Mouse (Mus musculus): ENCODE results near the gene Prm3. TPM values are rescaled to one million over a fixed set of nuclear protein-coding genes. Genes with fewer than 3 reads are reported as not detected.

The Prm3 gene
- polyA plus RNA-seq, 2 experiments, result not detected

- WGBS, result 19% methylated on average over 9 of the region's 9 CpGs
- Histone ChIP-seq H3K27ac (replicated peaks; ENCODE audit: low read depth, low read length) (peak overlapping the region; percentile 72), H3K36me3 (ENCODE audit: control insufficient read depth, insufficient read depth, low read length) (peaks cover 12% of the 10 kb centered on the region), H3K9ac (ENCODE audit: low read depth, low read length, severe bottlenecking) (no peak overlapping the region), H3K4me2 (replicated peaks; ENCODE audit: low read depth, low read length, severe bottlenecking) (peak overlapping the region; percentile 89), H3K4me3 (replicated peaks; ENCODE audit: low read length) (peak overlapping the region; percentile 84), H3K9me3 (ENCODE audit: control insufficient read depth, low read length) (no peaks in the 10 kb centered on the region), H3K27me3 (ENCODE audit: control insufficient read depth, insufficient read depth, low read length) (no peaks in the 10 kb centered on the region), H3K4me1 (ENCODE audit: control insufficient read depth, insufficient read depth, low read length) (peaks cover 39% of the 10 kb centered on the region)
- ATAC-seq (ENCODE audit: low FRiP score, low read depth), result no peak
- TF ChIP-seq POLR2A (IDR thresholded peaks at IDR 0.05; ENCODE audit: borderline replicate concordance, extremely low read depth, insufficient read depth, insufficient read length), result no peak
- DNase-seq (ENCODE audit: low spot score), result peak; percentile 57
These were observed 8.8 kb downstream of the Prm3 start for GRCm38 (mm10) chr16:10781862-10782371.

GRCm38 (mm10) chr16:10780631-10781120 is 10.0 kb downstream of the Prm3 start:
- H3K4me1 ChIP-seq (ENCODE audit: control insufficient read depth, insufficient read depth, low read length), result peaks cover 33% of the 10 kb centered on the region
- no peak overlapping the region for H3K4me2 ChIP-seq (replicated peaks; ENCODE audit: low read depth, low read length, severe bottlenecking)
- WGBS, result 52% methylated on average over 5 of the region's 5 CpGs
- H3K36me3 ChIP-seq (ENCODE audit: control insufficient read depth, insufficient read depth, low read length), result peaks cover 12% of the 10 kb centered on the region
- DNase-seq (ENCODE audit: low spot score) (no peak), ATAC-seq (ENCODE audit: low FRiP score, low read depth) (no peak)
- H3K27ac ChIP-seq (replicated peaks; ENCODE audit: low read depth, low read length), result 0 out of 2 replicates have a peak overlapping the region, but pooled peaks have one; percentile 19
- no peaks in the 10 kb centered on the region for H3K9me3 ChIP-seq (ENCODE audit: control insufficient read depth, low read length)
- TF ChIP-seq POLR2A (IDR thresholded peaks at IDR 0.05; ENCODE audit: borderline replicate concordance, extremely low read depth, insufficient read depth, insufficient read length), result no peak
- no peak overlapping the region for H3K9ac ChIP-seq (ENCODE audit: low read depth, low read length, severe bottlenecking)
- no peaks in the 10 kb centered on the region for H3K27me3 ChIP-seq (ENCODE audit: control insufficient read depth, insufficient read depth, low read length)
- H3K4me3 ChIP-seq (replicated peaks; ENCODE audit: low read length), result no peak overlapping the region

- no peak overlapping the region for H3K4me2 ChIP-seq (replicated peaks; ENCODE audit: low read depth, low read length, severe bottlenecking)
- H3K9ac ChIP-seq (ENCODE audit: low read depth, low read length, severe bottlenecking), result no peak overlapping the region
- WGBS, result 75% methylated on average over 5 of the region's 5 CpGs
- no peaks in the 10 kb centered on the region for H3K9me3 ChIP-seq (ENCODE audit: control insufficient read depth, low read length)
- H3K27ac ChIP-seq (replicated peaks; ENCODE audit: low read depth, low read length), result no peak overlapping the region
- no peak overlapping the region for H3K4me3 ChIP-seq (replicated peaks; ENCODE audit: low read length)
- no peak for TF ChIP-seq POLR2A (IDR thresholded peaks at IDR 0.05; ENCODE audit: borderline replicate concordance, extremely low read depth, insufficient read depth, insufficient read length)
- no peaks in the 10 kb centered on the region for H3K27me3 ChIP-seq (ENCODE audit: control insufficient read depth, insufficient read depth, low read length)
- no peak for DNase-seq (ENCODE audit: low spot score)
- ATAC-seq (ENCODE audit: low FRiP score, low read depth), result no peak
- peaks cover 24% of the 10 kb centered on the region for H3K4me1 ChIP-seq (ENCODE audit: control insufficient read depth, insufficient read depth, low read length)
- H3K36me3 ChIP-seq (ENCODE audit: control insufficient read depth, insufficient read depth, low read length), result peaks cover 5% of the 10 kb centered on the region
These were observed 13.0 kb downstream of the Prm3 start for GRCm38 (mm10) chr16:10777579-10778160.

GRCm38 (mm10) chr16:10776322-10776721 is 14.4 kb downstream of the Prm3 start:
- H3K9ac ChIP-seq (ENCODE audit: low read depth, low read length, severe bottlenecking), result no peak overlapping the region
- no peak overlapping the region for H3K27ac ChIP-seq (replicated peaks; ENCODE audit: low read depth, low read length)
- no peak for TF ChIP-seq POLR2A (IDR thresholded peaks at IDR 0.05; ENCODE audit: borderline replicate concordance, extremely low read depth, insufficient read depth, insufficient read length)
- ATAC-seq (ENCODE audit: low FRiP score, low read depth), result peak; percentile 51; the same call in 1 of the 2 replicates
- DNase-seq (ENCODE audit: low spot score), result no peak
- 53% methylated on average over 6 of the region's 7 CpGs for WGBS
- H3K9me3 ChIP-seq (ENCODE audit: control insufficient read depth, low read length), result no peaks in the 10 kb centered on the region
- no peaks in the 10 kb centered on the region for H3K27me3 ChIP-seq (ENCODE audit: control insufficient read depth, insufficient read depth, low read length)
- H3K4me3 ChIP-seq (replicated peaks; ENCODE audit: low read length), result no peak overlapping the region
- H3K4me2 ChIP-seq (replicated peaks; ENCODE audit: low read depth, low read length, severe bottlenecking), result no peak overlapping the region
- no peaks in the 10 kb centered on the region for H3K36me3 ChIP-seq (ENCODE audit: control insufficient read depth, insufficient read depth, low read length)
- H3K4me1 ChIP-seq (ENCODE audit: control insufficient read depth, insufficient read depth, low read length), result peaks cover 11% of the 10 kb centered on the region

- Histone ChIP-seq H3K4me1 (ENCODE audit: control insufficient read depth, insufficient read depth, low read length) (no peaks in the 10 kb centered on the region; the same call in 1 of the 2 replicates), H3K27ac (replicated peaks; ENCODE audit: low read depth, low read length) (no peak overlapping the region), H3K36me3 (ENCODE audit: control insufficient read depth, insufficient read depth, low read length) (no peaks in the 10 kb centered on the region), H3K9me3 (ENCODE audit: control insufficient read depth, low read length) (no peaks in the 10 kb centered on the region), H3K9ac (ENCODE audit: low read depth, low read length, severe bottlenecking) (no peak overlapping the region), H3K4me3 (replicated peaks; ENCODE audit: low read length) (no peak overlapping the region), H3K4me2 (replicated peaks; ENCODE audit: low read depth, low read length, severe bottlenecking) (no peak overlapping the region), H3K27me3 (ENCODE audit: control insufficient read depth, insufficient read depth, low read length) (no peaks in the 10 kb centered on the region)
- no peak for TF ChIP-seq POLR2A (IDR thresholded peaks at IDR 0.05; ENCODE audit: borderline replicate concordance, extremely low read depth, insufficient read depth, insufficient read length)
- ATAC-seq (ENCODE audit: low FRiP score, low read depth) (no peak), DNase-seq (ENCODE audit: low spot score) (no peak)
- WGBS, result 69% methylated on average over 4 of the region's 4 CpGs
These were observed 16.0 kb downstream of the Prm3 start for GRCm38 (mm10) chr16:10774726-10775125.

Measured in limb, embryonic 14.5 days (tissue).